Mouse (Mus musculus) embryonic fibroblast, embryonic 13.5 days (primary cell): ENCODE data around the gene Olfr1008. TPM values are rescaled to one million over a fixed set of nuclear protein-coding genes. Genes with fewer than 3 reads are reported as not detected.
"Not testable (repeated sequence)": the region's sequence is repeated elsewhere in the genome, so short reads cannot be mapped to it uniquely, and the experiment has no call there.

Source experiments
- H3K27ac ChIP-seq: 2 replicates; pipeline ENCODE4 v1.5.1; 2012; ENCODE audit warnings: low read length, control low read depth, inconsistent platforms; ENCODE audit not compliant: insufficient read depth
- H3K4me1 ChIP-seq: 2 replicates; pipeline ENCODE4 v1.6.1; 2011; ENCODE audit warnings: low read length; ENCODE audit not compliant: control insufficient read depth, insufficient read depth
- H3K4me3 ChIP-seq: 2 replicates; pipeline ENCODE4 v1.5.1; 2011; ENCODE audit warnings: mild to moderate bottlenecking, control low read depth, low read length; ENCODE audit not compliant: insufficient read depth
- CTCF ChIP-seq: IDR thresholded peaks from 2 replicates; pipeline ENCODE4 v1.5.1; 2011; ENCODE audit warnings: mild to moderate bottlenecking, control low read depth, low read length, moderate library complexity, borderline replicate concordance; ENCODE audit not compliant: insufficient read depth
- POLR2A ChIP-seq: IDR thresholded peaks from 2 replicates; pipeline ENCODE4 v1.6.1; 2011; ENCODE audit warnings: low read depth, mild to moderate bottlenecking, control low read depth, low read length, moderate library complexity
- polyA plus RNA-seq: library from polyadenylated mRNA; stranded (reverse); fragments of >200 nt; gene quantifications from 2 replicates; pipeline ENCODE4 v1.2.4, GENCODE M21; 2011; ENCODE audit warnings: low read depth; ENCODE audit not compliant: missing spikeins, insufficient read length

The Olfr1008 gene
- polyA plus RNA-seq: not detected in 2 replicates

- Histone ChIP-seq H3K4me1 (no peaks in the 10 kb centered on the region), H3K4me3 (no peak within 1 kb of the TSS), H3K27ac (no peak within 1 kb of the TSS)
- TF ChIP-seq CTCF: no peak
- TF ChIP-seq POLR2A: no peak
These were observed at the start of gene Olfr1008 for GRCm38 (mm10) chr2:85689131-85689530. Gene Olfr1008 (plus strand): TSS chr2:85689431.

GRCm38 (mm10) chr2:85650604-85651003 lies 38.6 kb upstream of the Olfr1008 start, which contains the start of gene Olfr1002:
Gene Olfr1002 (minus strand): TSS chr2:85650704.
- Histone ChIP-seq H3K4me1 (no peaks in the 10 kb centered on the region), H3K4me3 (no peak within 1 kb of the TSS), H3K27ac (no peak within 1 kb of the TSS)
- no peak for TF ChIP-seq CTCF

GRCm38 (mm10) chr2:85664355-85664754 lies 24.9 kb upstream of the Olfr1008 start, which contains the start of gene Olfr154:
Gene Olfr154 (minus strand): TSS chr2:85664455.
- not testable (repeated sequence) for H3K27ac ChIP-seq, H3K4me3 ChIP-seq, H3K4me1 ChIP-seq

GRCm38 (mm10) chr2:85678667-85679066 lies 10.6 kb upstream of the Olfr1008 start, which contains the start of gene Olfr1006:
Gene Olfr1006 (minus strand): TSS chr2:85678767.
- no peak within 1 kb of the TSS for H3K4me3 ChIP-seq
- H3K4me1 ChIP-seq: no peaks in the 10 kb centered on the region

GRCm38 (mm10) chr2:85710680-85711079 lies 21.4 kb downstream of the Olfr1008 start:
- H3K4me3 ChIP-seq, H3K27ac ChIP-seq, H3K4me1 ChIP-seq: not testable (repeated sequence)

More at GRCm38 (mm10) chr2:85678667-85679066, 10.6 kb upstream of the Olfr1008 start, which contains the start of gene Olfr1006:
- H3K27ac ChIP-seq: no peak within 1 kb of the TSS
- TF ChIP-seq POLR2A (no peak), CTCF (no peak)

GRCm38 (mm10) chr2:85711159-85711558 lies 21.9 kb downstream of the Olfr1008 start:
- no peak overlapping the region for H3K27ac ChIP-seq
- H3K4me3 ChIP-seq: no peak overlapping the region
- TF ChIP-seq POLR2A (no peak), CTCF (no peak)
- H3K4me1 ChIP-seq: no peaks in the 10 kb centered on the region

GRCm38 (mm10) chr2:85715119-85715518 lies 25.9 kb downstream of the Olfr1008 start, which contains the start of gene Olfr1009:
Gene Olfr1009 (plus strand): TSS chr2:85715419.
- Histone ChIP-seq H3K4me3 (no peak within 1 kb of the TSS), H3K27ac (no peak within 1 kb of the TSS), H3K4me1 (no peaks in the 10 kb centered on the region)
- no peak for TF ChIP-seq POLR2A
- no peak for TF ChIP-seq CTCF

GRCm38 (mm10) chr2:85725793-85726192 lies 36.6 kb downstream of the Olfr1008 start:
- TF ChIP-seq CTCF: no peak
- no peak for TF ChIP-seq POLR2A
- no peaks in the 10 kb centered on the region for H3K4me1 ChIP-seq
- no peak overlapping the region for H3K4me3 ChIP-seq
- no peak overlapping the region for H3K27ac ChIP-seq

Other genes starting within 250 kb of the Olfr1008 start
- not detected in 2 replicates for gene Olfr995, start 245.8 kb upstream of the Olfr1008 start, polyA plus RNA-seq
- gene 4833423E24Rik, start 170.4 kb upstream of the Olfr1008 start, polyA plus RNA-seq: not detected in 2 replicates
- not detected in 2 replicates for gene Olfr996, start 110.2 kb upstream of the Olfr1008 start, polyA plus RNA-seq
- not detected in 2 replicates for gene Olfr998, start 100.5 kb upstream of the Olfr1008 start, polyA plus RNA-seq
- gene Olfr1000, start 77.5 kb upstream of the Olfr1008 start, polyA plus RNA-seq: not detected in 2 replicates
- gene Olfr1002, start 38.7 kb upstream of the Olfr1008 start, polyA plus RNA-seq: not detected in 2 replicates
- gene Olfr154, start 25.0 kb upstream of the Olfr1008 start, polyA plus RNA-seq: not detected in 2 replicates
- gene Olfr1006, start 10.7 kb upstream of the Olfr1008 start, polyA plus RNA-seq: not detected in 2 replicates
- not detected in 2 replicates for gene Olfr1009, start 26.0 kb downstream of the Olfr1008 start, polyA plus RNA-seq
- not detected in 2 replicates for gene Olfr1012, start 73.3 kb downstream of the Olfr1008 start, polyA plus RNA-seq
- gene Olfr1013, start 77.7 kb downstream of the Olfr1008 start, polyA plus RNA-seq: not detected in 2 replicates
- gene Olfr1014, start 83.3 kb downstream of the Olfr1008 start, polyA plus RNA-seq: not detected in 2 replicates
- not detected in 2 replicates for gene Olfr1015, start 92.6 kb downstream of the Olfr1008 start, polyA plus RNA-seq
- not detected in 2 replicates for gene Olfr1016, start 113.1 kb downstream of the Olfr1008 start, polyA plus RNA-seq
- gene Olfr1018, start 129.0 kb downstream of the Olfr1008 start, polyA plus RNA-seq: not detected in 2 replicates
- gene Olfr1019, start 156.1 kb downstream of the Olfr1008 start, polyA plus RNA-seq: not detected in 2 replicates
- gene Olfr1020, start 157.6 kb downstream of the Olfr1008 start, polyA plus RNA-seq: not detected in 2 replicates
- not detected in 2 replicates for gene Olfr1022, start 179.2 kb downstream of the Olfr1008 start, polyA plus RNA-seq
- gene Olfr1023, start 196.2 kb downstream of the Olfr1008 start, polyA plus RNA-seq: not detected in 2 replicates
- gene Olfr1024, start 215.6 kb downstream of the Olfr1008 start, polyA plus RNA-seq: not detected in 2 replicates
- gene Olfr1025-ps1, start 225.8 kb downstream of the Olfr1008 start, polyA plus RNA-seq: not detected in 2 replicates
- not detected in 2 replicates for gene Olfr1026, start 232.1 kb downstream of the Olfr1008 start, polyA plus RNA-seq